ENCODE assay signal across 8 mouse cellular contexts in the genomic region with DNA sequence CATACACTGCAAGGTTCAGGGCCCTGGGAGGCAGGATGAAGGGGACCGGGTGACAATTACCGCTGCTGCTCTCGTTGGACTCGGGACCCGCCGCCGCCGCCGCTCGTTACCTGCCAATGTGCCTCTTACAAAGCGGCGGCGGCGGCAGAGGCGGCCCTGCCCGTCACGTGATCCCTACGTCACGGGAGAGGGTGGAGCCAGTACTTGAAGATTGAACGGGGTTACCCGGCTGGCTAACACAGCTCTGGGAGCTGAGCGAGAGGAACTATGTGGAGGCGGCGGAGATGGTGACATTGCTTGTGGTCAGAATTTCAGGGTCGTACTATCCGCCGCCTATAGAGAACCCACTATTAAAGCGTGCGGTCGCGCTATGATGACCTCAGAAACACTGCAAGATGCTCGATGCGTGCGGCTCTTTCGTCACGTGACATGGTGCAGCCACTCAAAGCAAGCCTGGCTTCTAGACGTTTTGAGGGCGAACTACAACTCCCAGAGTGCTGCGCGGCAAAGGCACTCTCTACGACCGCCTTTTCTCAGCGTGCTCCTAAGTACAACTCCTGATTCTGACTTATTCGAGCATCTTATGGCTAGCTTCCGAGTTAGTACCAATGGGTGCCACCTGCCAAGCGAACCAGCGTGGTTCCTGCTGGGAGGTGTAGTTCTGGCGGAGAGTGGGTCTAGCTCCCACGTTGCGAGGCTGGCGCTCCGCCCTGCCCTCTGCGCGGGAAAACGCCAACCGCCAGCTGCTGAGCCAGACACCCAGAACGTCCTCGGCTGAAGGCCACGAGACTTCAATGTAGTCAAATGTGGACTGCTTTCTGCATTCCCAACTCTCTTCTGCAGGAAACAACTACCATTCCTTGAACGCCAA. TPM values are rescaled to one million over a fixed set of nuclear protein-coding genes. Genes with fewer than 3 reads are reported as not detected.
A peak's percentile ranks its signal among the peaks of the same experiment; 100 is the strongest.
DNase-seq lines count a peak whose midpoint lies in the region; ATAC-seq lines count a peak whose summit lies in the region.

TSS of gene Ubap2 (minus strand) at position 165 of the 871 bp plus-strand sequence.

- peak; percentile 91 to 94 for ATAC-seq in hematopoietic stem cell, adult 5-6 weeks (replicated peaks in 1 of 2; ENCODE audit: insufficient read depth in 1 of 2, low FRiP score in 2 of 2, low TSS enrichment in 1 of 2, low read depth in 1 of 2, poor library complexity in 2 of 2, severe bottlenecking in 2 of 2)
- peak; percentile 98 for ATAC-seq in lung, embryonic 16.5 days (ENCODE audit: low read depth)

- WGBS in lung, embryonic 16.5 days = under 1% methylated on average over 60 of the region's 60 CpGs

- peak; percentile 98 for DNase-seq in MEL-GATA-1-ER (ENCODE audit: extremely low read depth, low read depth)
- DNase-seq in cerebellum, adult 8-10 months = peak; percentile 98
- peak; percentile 98 for DNase-seq in forelimb bud, embryonic 11.5 days (ENCODE audit: low read depth, low spot score)
- DNase-seq in layer of hippocampus, adult 9-10 months (ENCODE audit: low spot score) = peak; percentile 100
- DNase-seq in ovary, postnatal 10 days (ENCODE audit: low spot score) = peak; percentile 97
- DNase-seq in thymus, postnatal 10 days (ENCODE audit: low spot score in 2 of 2) = peak; percentile 95

- peak within 1 kb of the TSS; percentile 89 for H3K4me2 ChIP-seq in lung, embryonic 16.5 days (ENCODE audit: low read depth, low read length)

- H3K9me3 ChIP-seq in lung, embryonic 16.5 days (ENCODE audit: control insufficient read depth, low read length) = no peaks in the 10 kb centered on the region

- peak within 1 kb of the TSS; percentile 75 for H3K4me3 ChIP-seq in lung, embryonic 16.5 days (ENCODE audit: low read length)

- H3K4me1 ChIP-seq in lung, embryonic 16.5 days (replicated peaks; ENCODE audit: control insufficient read depth, insufficient read depth, low read length) = peaks cover 19% of the 10 kb centered on the region

- no peaks in the 10 kb centered on the region for H3K36me3 ChIP-seq in lung, embryonic 16.5 days (ENCODE audit: control insufficient read depth, insufficient read depth, low read length)

- H3K27ac ChIP-seq in lung, embryonic 16.5 days (ENCODE audit: low read length) = peak within 1 kb of the TSS; percentile 95

- no peaks in the 10 kb centered on the region for H3K27me3 ChIP-seq in lung, embryonic 16.5 days (ENCODE audit: control insufficient read depth, insufficient read depth, low read depth, low read length)

- peak within 1 kb of the TSS; percentile 92 for H3K9ac ChIP-seq in lung, embryonic 16.5 days (ENCODE audit: low read length)

RNA-seq across cellular contexts. Expression of gene Ubap2, which starts in this region (rescaled TPM):
- 21.9 and 30.1 TPM in 2 replicates for total RNA-seq in hematopoietic stem cell, adult 5-6 weeks (2017)
- polyA plus RNA-seq in lung, embryonic 16.5 days (2015; fragmentation: Nextera tagmentation; extraction: Ambion mirVana) = 50.1 and 57.0 TPM in 2 replicates

Comparison
In these comparisons a context has a peak if more than half of its experiments do, and no peak if none do; other contexts are left out.
1. Peak in every context shown above with its lines: DNase-seq, ATAC-seq, H3K4me3 ChIP-seq and H3K27ac ChIP-seq.